Mouse (Mus musculus) v-Abl transformed pro-B cells (cell line): ENCODE data around the gene Cyp4a12b.
"Not testable (repeated sequence)": the region's sequence is repeated elsewhere in the genome, so short reads cannot be mapped to it uniquely, and the experiment has no call there.

Source experiments
- in situ Hi-C, 2 experiments: fragments of 400-800 bp; cut with MboI; formaldehyde crosslinking; loops; one replicate each; pipeline ENCODE4 v1.15.1; 2025; ENCODE audit not compliant: unreplicated experiment in 2 of 2

Cyp4a12b gene

DNA sequence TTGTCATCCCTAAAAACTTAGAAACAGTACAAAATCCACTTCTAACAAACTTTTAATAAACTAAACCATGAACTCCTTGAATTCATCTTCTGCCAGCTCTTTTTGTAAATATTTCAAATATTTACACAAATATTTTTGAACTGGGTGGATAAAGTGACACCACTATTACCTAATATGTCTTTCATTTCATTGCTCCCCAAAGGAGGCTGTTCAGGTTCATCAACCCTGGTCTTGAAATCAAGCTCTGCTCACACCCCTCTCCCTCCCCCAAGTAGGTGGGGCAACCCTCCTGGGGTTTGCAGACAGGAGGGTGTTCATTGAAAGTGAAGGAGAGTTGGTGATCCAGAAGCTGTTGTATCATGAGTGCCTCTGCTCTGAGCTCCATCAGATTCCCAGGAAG, at the start of gene Cyp4a12b:
Gene Cyp4a12b (plus strand): TSS at position 301 of the 400 bp plus-strand sequence.
- in situ Hi-C loops, result loop anchor here in 1 of 2 experiments (5.0 kb wide), 1 partner anchor 109 kb away; no protein-coding TSS in a partner anchor

DNA sequence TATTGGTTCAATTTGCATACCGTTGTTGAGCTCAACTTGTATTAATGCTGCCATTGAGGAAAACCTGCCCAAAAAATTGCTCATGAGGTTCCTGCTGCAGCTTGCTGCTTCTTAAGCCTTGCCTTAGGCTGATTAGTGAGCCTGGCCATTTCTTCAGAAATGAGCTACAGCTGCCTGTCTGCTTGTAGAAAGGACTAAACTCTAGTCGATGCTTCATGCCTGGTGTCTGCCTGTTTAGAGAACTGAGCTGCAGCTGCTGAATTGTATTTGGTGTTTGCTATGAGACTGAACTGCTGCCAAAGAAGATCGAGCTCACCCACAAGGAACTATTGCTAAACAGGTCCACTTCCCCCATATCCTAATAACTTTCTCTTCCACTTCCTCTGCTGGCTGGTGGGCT, 45.8 kb upstream of the Cyp4a12b start:
- in situ Hi-C loops, result loop anchor here (10.0 to 25.0 kb wide), 2 partner anchors 339 to 347 kb away; no protein-coding TSS in a partner anchor

DNA sequence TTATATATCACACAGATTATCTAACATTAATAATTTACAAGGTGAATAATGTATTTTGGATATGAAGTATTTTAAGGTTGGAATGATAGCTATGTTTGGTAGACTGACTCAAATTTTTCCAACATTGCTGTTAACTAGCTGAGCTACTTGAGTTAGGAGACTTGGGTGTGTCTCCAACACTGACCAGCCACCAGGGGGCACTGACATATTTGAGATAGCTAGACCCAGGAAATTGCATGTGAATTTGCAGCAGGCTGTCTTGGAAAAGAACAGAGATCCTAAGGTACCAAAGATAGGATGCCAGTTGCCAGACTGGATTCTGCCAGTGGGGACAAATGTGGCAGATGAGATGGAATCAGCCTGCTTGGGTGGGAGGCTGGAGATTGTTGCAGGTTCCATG, 43.4 kb upstream of the Cyp4a12b start:
- in situ Hi-C loops, result loop anchor here (10.0 to 25.0 kb wide), 2 partner anchors 337 to 344 kb away; no protein-coding TSS in a partner anchor

DNA sequence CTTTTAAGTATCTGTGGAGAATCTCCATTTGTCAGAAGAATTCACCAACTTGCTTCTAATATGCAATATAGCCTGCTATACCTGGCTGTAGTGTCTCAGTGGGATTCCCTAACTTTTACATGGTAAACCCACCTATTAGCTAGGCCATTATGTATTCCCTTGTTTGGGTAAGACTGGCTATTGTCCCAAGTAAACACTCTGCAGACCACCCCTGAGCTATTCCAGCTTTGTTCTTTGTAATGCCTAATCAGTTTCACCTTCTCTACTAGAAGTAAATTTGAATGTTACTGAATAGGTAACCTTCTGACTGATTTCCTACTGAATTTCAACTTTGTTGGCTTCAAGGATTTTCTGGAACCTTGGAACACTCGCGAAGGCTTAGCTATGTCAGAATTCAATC, 15.2 kb upstream of the Cyp4a12b start:
- in situ Hi-C loops, result not testable (repeated sequence)

DNA sequence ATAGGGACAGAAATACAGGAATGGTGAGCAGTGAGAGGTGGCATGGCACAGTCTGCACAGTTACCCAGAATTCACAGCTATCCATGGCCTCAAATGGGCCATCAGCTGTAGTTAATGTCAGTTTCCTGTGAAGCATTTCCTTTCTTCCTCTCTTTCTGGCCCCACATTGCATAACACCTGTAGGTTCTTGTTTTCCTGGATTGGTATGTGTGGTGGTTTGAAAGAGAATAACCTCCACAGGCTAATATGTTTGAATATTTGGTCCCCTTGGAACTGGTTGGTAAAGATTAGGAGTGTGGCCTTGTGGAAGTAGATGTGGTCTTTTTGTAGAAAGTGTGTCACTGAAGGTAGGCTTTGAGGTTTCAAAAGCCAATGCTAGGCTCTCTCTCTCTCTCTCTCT, 14.5 kb upstream of the Cyp4a12b start:
- in situ Hi-C loops, result not testable (repeated sequence)

DNA sequence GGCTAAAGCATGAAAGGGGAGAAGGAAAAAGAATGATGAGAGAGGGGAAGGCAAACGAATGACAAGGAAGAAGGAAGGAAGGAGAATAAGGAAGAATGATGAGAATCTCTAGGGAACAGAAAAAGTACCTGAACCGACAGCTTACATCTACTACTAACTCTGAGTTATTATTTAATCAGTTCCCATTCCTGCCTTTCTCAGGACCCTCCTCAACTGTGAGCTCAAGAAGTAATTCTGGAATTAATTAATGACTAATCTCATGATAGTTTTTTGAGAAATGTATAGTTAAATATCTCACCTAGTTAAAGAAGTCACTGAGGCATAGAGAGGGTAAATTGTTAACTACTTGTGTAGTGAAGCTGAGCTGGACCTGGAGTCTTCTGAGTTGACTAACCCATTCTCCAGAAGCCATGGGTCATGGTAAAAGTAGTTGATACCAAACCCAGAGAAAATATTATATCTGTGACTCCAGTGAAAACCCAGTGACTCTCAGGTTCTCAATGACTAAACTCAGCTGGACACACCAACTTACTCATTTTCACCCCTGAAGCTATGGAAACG, 39.2 kb downstream of the Cyp4a12b start:
- in situ Hi-C loops, result no loop called here

DNA sequence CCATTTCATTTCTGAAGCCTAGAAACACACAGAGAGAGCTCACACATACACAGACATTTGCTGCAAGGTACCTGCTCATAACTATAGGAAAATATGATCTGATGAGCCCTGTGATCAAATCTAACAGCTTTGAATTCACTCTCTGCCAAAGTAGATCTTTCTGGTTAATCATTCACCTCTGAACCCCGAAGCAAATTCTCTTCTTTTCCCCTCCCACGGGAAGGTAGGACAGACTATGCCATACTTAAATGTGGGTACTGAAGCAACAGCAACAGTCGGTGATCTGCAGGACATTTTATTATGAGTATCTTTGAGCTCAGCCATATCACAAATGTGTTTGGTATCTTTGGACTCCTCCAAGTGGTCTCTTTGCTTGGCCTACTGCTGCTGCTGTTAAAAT, 40.9 kb downstream of the Cyp4a12b start, which contains the start of gene Cyp4a30b:
Gene Cyp4a30b (plus strand): TSS at position 301 of the 400 bp plus-strand sequence.
- in situ Hi-C loops, result no loop called here

DNA sequence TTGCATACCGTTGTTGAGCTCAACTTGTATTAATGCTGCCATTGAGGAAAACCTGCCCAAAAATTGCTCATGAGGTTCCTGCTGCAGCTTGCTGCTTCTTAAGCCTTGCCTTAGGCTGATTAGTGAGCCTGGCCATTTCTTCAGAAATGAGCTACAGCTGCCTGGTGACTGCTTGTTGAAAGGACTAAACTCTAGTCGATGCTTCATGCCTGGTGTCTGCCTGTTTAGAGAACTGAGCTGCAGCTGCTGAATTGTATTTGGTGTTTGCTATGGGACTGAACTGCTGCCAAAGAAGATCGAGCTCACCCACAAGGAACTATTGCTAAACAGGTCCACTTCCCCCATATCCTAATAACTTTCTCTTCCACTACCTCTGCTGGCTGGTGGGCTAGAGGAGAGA, 62.2 kb downstream of the Cyp4a12b start:
- in situ Hi-C loops, result loop anchor here in 1 of 2 experiments (10.0 kb wide), 1 partner anchor 511 kb away; no protein-coding TSS in a partner anchor

DNA sequence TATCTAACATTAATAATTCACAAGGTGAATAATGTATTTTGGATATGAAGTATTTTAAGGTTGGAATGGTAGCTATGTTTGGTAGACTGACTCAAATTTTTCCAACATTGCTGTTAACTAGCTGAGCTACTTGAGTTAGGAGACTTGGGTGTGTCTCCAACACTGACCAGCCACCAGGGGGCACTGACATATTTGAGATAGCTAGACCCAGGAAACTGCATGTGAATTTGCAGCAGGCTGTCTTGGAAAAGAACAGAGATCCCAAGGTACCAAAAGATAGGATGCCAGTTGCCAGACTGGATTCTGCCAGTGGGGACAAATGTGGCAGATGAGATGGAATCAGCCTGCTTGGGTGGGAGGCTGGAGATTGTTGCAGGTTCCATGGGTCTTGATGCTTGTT, 64.6 kb downstream of the Cyp4a12b start:
- in situ Hi-C loops, result loop anchor here (5.0 to 25.0 kb wide), 3 partner anchors 231 to 509 kb away; no protein-coding TSS in a partner anchor

DNA sequence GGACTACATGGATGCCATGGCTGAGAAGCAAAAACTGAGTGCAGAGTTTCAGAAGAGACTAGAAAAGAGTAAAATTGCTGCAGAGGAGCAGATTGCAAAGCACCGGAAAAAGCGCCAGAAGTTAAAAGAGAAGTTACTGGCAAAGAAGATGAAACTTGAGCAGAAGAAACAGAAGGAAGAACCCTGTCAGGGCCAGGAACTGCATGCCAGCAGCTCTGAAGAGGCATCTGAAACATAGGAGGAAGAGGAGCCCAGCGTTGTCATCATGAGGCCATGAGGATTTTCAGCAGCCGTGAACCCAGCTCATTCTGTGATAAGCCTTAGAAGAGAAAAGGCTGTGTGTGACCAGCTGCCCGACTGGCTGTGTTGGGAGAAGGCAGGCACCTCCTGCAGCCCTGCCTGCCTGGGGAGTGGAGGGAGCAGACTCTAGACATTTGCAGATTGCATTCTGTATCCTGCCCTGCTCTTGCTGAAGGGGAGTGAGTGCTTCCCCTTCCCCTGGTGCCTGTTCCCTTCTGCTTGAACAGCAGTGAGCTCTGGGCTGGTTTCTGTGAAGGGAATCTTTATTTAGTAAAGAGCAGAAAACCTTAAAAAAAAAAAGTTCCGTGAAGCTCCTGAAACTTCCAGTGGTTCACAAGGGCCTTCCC, 69.7 kb downstream of the Cyp4a12b start:
- in situ Hi-C loops, result loop anchor here in 1 of 2 experiments (25.0 kb wide), 1 partner anchor 481 kb away; no protein-coding TSS in a partner anchor
